Mouse (Mus musculus): ENCODE data around the gene Hist1h4a. TPM values are rescaled to one million over a fixed set of nuclear protein-coding genes. Genes with fewer than 3 reads are reported as not detected.
A peak's percentile ranks its signal among the peaks of the same experiment; 100 is the strongest.

Gene Hist1h4a
- polyA plus RNA-seq, 1 experiment from 2014 or later, result not detected

GRCm38 (mm10) chr13:23740256-23740840, 20.7 kb downstream of the Hist1h4a start:
- peak overlapping the region; percentile 69 for H3K4me3 ChIP-seq (ENCODE audit: low read depth, low read length)
- H3K36me3 ChIP-seq (ENCODE audit: control insufficient read depth, insufficient read depth, low read length), result no peaks in the 10 kb centered on the region
- 29% methylated on average over 13 of the region's 13 CpGs for WGBS (ENCODE audit: insufficient replicate concordance)
- H3K27me3 ChIP-seq (ENCODE audit: control insufficient read depth, insufficient read depth, low read length), result no peaks in the 10 kb centered on the region
- peaks cover 4% of the 10 kb centered on the region; the same call in 1 of the 2 replicates for H3K4me1 ChIP-seq (ENCODE audit: control insufficient read depth, insufficient read depth, low read length)
- H3K4me2 ChIP-seq, result peak overlapping the region; percentile 95
- H3K9ac ChIP-seq (ENCODE audit: low read depth, low read length), result peak overlapping the region; percentile 96
- ATAC-seq (replicated peaks; ENCODE audit: insufficient number of reproducible peaks, low FRiP score, low TSS enrichment), result no peak
- H3K9me3 ChIP-seq (replicated peaks; ENCODE audit: control insufficient read depth, low read length), result no peaks in the 10 kb centered on the region
- H3K27ac ChIP-seq (ENCODE audit: low read depth, low read length), result peak overlapping the region; percentile 100

GRCm38 (mm10) chr13:23739922-23740252, 21.1 kb downstream of the Hist1h4a start:
- peaks cover 4% of the 10 kb centered on the region; the same call in 1 of the 2 replicates for H3K4me1 ChIP-seq (ENCODE audit: control insufficient read depth, insufficient read depth, low read length)
- H3K9me3 ChIP-seq (replicated peaks; ENCODE audit: control insufficient read depth, low read length), result no peaks in the 10 kb centered on the region
- no peaks in the 10 kb centered on the region for H3K36me3 ChIP-seq (ENCODE audit: control insufficient read depth, insufficient read depth, low read length)
- ATAC-seq (replicated peaks; ENCODE audit: insufficient number of reproducible peaks, low FRiP score, low TSS enrichment), result no peak
- 1% methylated on average over 14 of the region's 14 CpGs for WGBS (ENCODE audit: insufficient replicate concordance)
- H3K4me2 ChIP-seq, result peak overlapping the region; percentile 95
- no peaks in the 10 kb centered on the region for H3K27me3 ChIP-seq (ENCODE audit: control insufficient read depth, insufficient read depth, low read length)
- H3K27ac ChIP-seq (ENCODE audit: low read depth, low read length), result peak overlapping the region; percentile 100
- peak overlapping the region; percentile 69 for H3K4me3 ChIP-seq (ENCODE audit: low read depth, low read length)
- peak overlapping the region; percentile 96 for H3K9ac ChIP-seq (ENCODE audit: low read depth, low read length)

- peak overlapping the region; percentile 69 for H3K4me3 ChIP-seq (ENCODE audit: low read depth, low read length)
- H3K9ac ChIP-seq (ENCODE audit: low read depth, low read length), result peak overlapping the region; percentile 96
- H3K4me1 ChIP-seq (ENCODE audit: control insufficient read depth, insufficient read depth, low read length), result peaks cover 4% of the 10 kb centered on the region; the same call in 1 of the 2 replicates
- H3K9me3 ChIP-seq (replicated peaks; ENCODE audit: control insufficient read depth, low read length), result no peaks in the 10 kb centered on the region
- H3K36me3 ChIP-seq (ENCODE audit: control insufficient read depth, insufficient read depth, low read length), result no peaks in the 10 kb centered on the region
- no peaks in the 10 kb centered on the region for H3K27me3 ChIP-seq (ENCODE audit: control insufficient read depth, insufficient read depth, low read length)
- peak; percentile 82 for ATAC-seq (replicated peaks; ENCODE audit: insufficient number of reproducible peaks, low FRiP score, low TSS enrichment)
- peak overlapping the region; percentile 100 for H3K27ac ChIP-seq (ENCODE audit: low read depth, low read length)
- H3K4me2 ChIP-seq, result peak overlapping the region; percentile 95
- WGBS (ENCODE audit: insufficient replicate concordance), result under 1% methylated on average over 39 of the region's 39 CpGs
Measured at GRCm38 (mm10) chr13:23739069-23739921, 21.7 kb downstream of the Hist1h4a start.

- peak; percentile 93 for ATAC-seq (replicated peaks; ENCODE audit: insufficient number of reproducible peaks, low FRiP score, low TSS enrichment)
- WGBS (ENCODE audit: insufficient replicate concordance), result 0% methylated on average over 34 of the region's 38 CpGs
Measured at GRCm38 (mm10) chr13:23738677-23739068, 22.4 kb downstream of the Hist1h4a start, which contains the start of gene Hist1h1c. TSS of gene Hist1h1c (plus strand) at chr13:23738808.

GRCm38 (mm10) chr13:23738041-23738440, 23.0 kb downstream of the Hist1h4a start:
- H3K4me2 ChIP-seq, result peak overlapping the region; percentile 95
- 22% methylated on average over 4 of the region's 4 CpGs for WGBS (ENCODE audit: insufficient replicate concordance)
- H3K4me3 ChIP-seq (ENCODE audit: low read depth, low read length), result peak overlapping the region; percentile 69
- H3K27ac ChIP-seq (ENCODE audit: low read depth, low read length), result peak overlapping the region; percentile 100
- no peak for ATAC-seq (replicated peaks; ENCODE audit: insufficient number of reproducible peaks, low FRiP score, low TSS enrichment)
- H3K27me3 ChIP-seq (ENCODE audit: control insufficient read depth, insufficient read depth, low read length), result no peaks in the 10 kb centered on the region
- H3K9me3 ChIP-seq (replicated peaks; ENCODE audit: control insufficient read depth, low read length), result no peaks in the 10 kb centered on the region
- peaks cover 4% of the 10 kb centered on the region; the same call in 1 of the 2 replicates for H3K4me1 ChIP-seq (ENCODE audit: control insufficient read depth, insufficient read depth, low read length)
- H3K9ac ChIP-seq (ENCODE audit: low read depth, low read length), result peak overlapping the region; percentile 96
- H3K36me3 ChIP-seq (ENCODE audit: control insufficient read depth, insufficient read depth, low read length), result no peaks in the 10 kb centered on the region

More at GRCm38 (mm10) chr13:23738677-23739068, 22.4 kb downstream of the Hist1h4a start, which contains the start of gene Hist1h1c:
- Histone ChIP-seq H3K9me3 (replicated peaks; ENCODE audit: control insufficient read depth, low read length) (no peaks in the 10 kb centered on the region), H3K9ac (ENCODE audit: low read depth, low read length) (peak within 1 kb of the TSS; percentile 96), H3K36me3 (ENCODE audit: control insufficient read depth, insufficient read depth, low read length) (no peaks in the 10 kb centered on the region), H3K27me3 (ENCODE audit: control insufficient read depth, insufficient read depth, low read length) (no peaks in the 10 kb centered on the region), H3K4me2 (peak within 1 kb of the TSS; percentile 95), H3K4me3 (ENCODE audit: low read depth, low read length) (peak within 1 kb of the TSS; percentile 69), H3K4me1 (ENCODE audit: control insufficient read depth, insufficient read depth, low read length) (peaks cover 4% of the 10 kb centered on the region; the same call in 1 of the 2 replicates), H3K27ac (ENCODE audit: low read depth, low read length) (peak within 1 kb of the TSS; percentile 100)

- Histone ChIP-seq H3K36me3 (ENCODE audit: control insufficient read depth, insufficient read depth, low read length) (no peaks in the 10 kb centered on the region), H3K27ac (ENCODE audit: low read depth, low read length) (no peak overlapping the region), H3K9me3 (replicated peaks; ENCODE audit: control insufficient read depth, low read length) (no peaks in the 10 kb centered on the region), H3K4me1 (ENCODE audit: control insufficient read depth, insufficient read depth, low read length) (peaks cover 4% of the 10 kb centered on the region; the same call in 1 of the 2 replicates), H3K9ac (ENCODE audit: low read depth, low read length) (no peak overlapping the region), H3K4me2 (no peak overlapping the region), H3K4me3 (ENCODE audit: low read depth, low read length) (no peak overlapping the region), H3K27me3 (ENCODE audit: control insufficient read depth, insufficient read depth, low read length) (no peaks in the 10 kb centered on the region)
- 83% methylated on average over 5 of the region's 5 CpGs for WGBS (ENCODE audit: insufficient replicate concordance)
- ATAC-seq (replicated peaks; ENCODE audit: insufficient number of reproducible peaks, low FRiP score, low TSS enrichment), result no peak
Measured at GRCm38 (mm10) chr13:23737091-23737490, 23.9 kb downstream of the Hist1h4a start.

GRCm38 (mm10) chr13:23732156-23732804, 28.8 kb downstream of the Hist1h4a start:
- WGBS (ENCODE audit: insufficient replicate concordance), result 23% methylated on average over 8 of the region's 8 CpGs
- ATAC-seq (replicated peaks; ENCODE audit: insufficient number of reproducible peaks, low FRiP score, low TSS enrichment), result no peak
- no peak overlapping the region for H3K27ac ChIP-seq (ENCODE audit: low read depth, low read length)
- no peaks in the 10 kb centered on the region for H3K9me3 ChIP-seq (replicated peaks; ENCODE audit: control insufficient read depth, low read length)
- no peak overlapping the region for H3K9ac ChIP-seq (ENCODE audit: low read depth, low read length)
- no peak overlapping the region for H3K4me2 ChIP-seq
- no peaks in the 10 kb centered on the region for H3K36me3 ChIP-seq (ENCODE audit: control insufficient read depth, insufficient read depth, low read length)
- no peak overlapping the region for H3K4me3 ChIP-seq (ENCODE audit: low read depth, low read length)
- no peaks in the 10 kb centered on the region for H3K27me3 ChIP-seq (ENCODE audit: control insufficient read depth, insufficient read depth, low read length)
- H3K4me1 ChIP-seq (ENCODE audit: control insufficient read depth, insufficient read depth, low read length), result 0 out of 2 replicates have a peak, but pooled peaks cover 6% of the 10 kb centered on the region

DNA sequence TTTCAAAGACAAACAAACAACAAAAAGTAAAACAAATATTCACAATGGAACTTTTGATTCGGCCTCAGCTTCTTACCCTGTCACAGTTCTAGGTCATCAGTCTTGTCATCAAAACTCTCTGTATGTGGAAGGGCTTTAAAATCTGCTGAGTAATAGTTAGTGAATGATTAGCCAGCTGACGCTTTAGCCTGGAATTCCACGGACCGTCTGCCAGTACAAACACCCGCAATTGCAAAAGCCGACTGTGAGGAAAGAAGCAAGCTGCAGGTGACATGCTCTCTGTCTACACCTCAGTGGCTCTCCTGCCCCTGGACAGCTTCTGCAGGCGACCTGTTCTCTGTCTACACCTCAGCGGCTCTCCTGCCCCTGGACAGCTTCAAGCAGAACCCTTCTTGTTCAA, 30.6 kb downstream of the Hist1h4a start:
- H3K36me3 ChIP-seq (ENCODE audit: control insufficient read depth, insufficient read depth, low read length), result no peaks in the 10 kb centered on the region
- ATAC-seq (replicated peaks; ENCODE audit: insufficient number of reproducible peaks, low FRiP score, low TSS enrichment), result no peak
- H3K4me3 ChIP-seq (ENCODE audit: low read depth, low read length), result no peak overlapping the region
- WGBS (ENCODE audit: insufficient replicate concordance), result 13% methylated on average over 8 of the region's 8 CpGs
- H3K9me3 ChIP-seq (replicated peaks; ENCODE audit: control insufficient read depth, low read length), result no peaks in the 10 kb centered on the region
- H3K4me2 ChIP-seq, result peak overlapping the region; percentile 1; the same call in 1 of the 2 replicates
- no peak overlapping the region for H3K9ac ChIP-seq (ENCODE audit: low read depth, low read length)
- H3K27me3 ChIP-seq (ENCODE audit: control insufficient read depth, insufficient read depth, low read length), result no peaks in the 10 kb centered on the region
- 0 out of 2 replicates have a peak, but pooled peaks cover 6% of the 10 kb centered on the region for H3K4me1 ChIP-seq (ENCODE audit: control insufficient read depth, insufficient read depth, low read length)
- no peak overlapping the region for H3K27ac ChIP-seq (ENCODE audit: low read depth, low read length)

Data from heart, embryonic 11.5 days (tissue).